Mouse (Mus musculus): ENCODE measurements around the gene Rpl14.

GRCm38 (mm10) chr9:120591490-120591889 lies 20.2 kb downstream of the Rpl14 start:
- TF ChIP-seq CTCF (IDR thresholded peaks at IDR 0.05) (peak; percentile 89), EP300 (IDR thresholded peaks at IDR 0.05) (no peak)
